Mouse (Mus musculus) CH12.LX (cell line): ENCODE measurements at regions not wholly inside any gene's neighbourhood (a gene's known extent, or its start where the extent isn't known, plus 50 kb on each side); places are given as distances from the start of the nearest gene placed in this dataset.

ENCODE experiments used
- DNase-seq: peaks from one replicate; pipeline ENCODE4 v3.0.0-alpha.2; 2013; ENCODE audit errors: extremely low read depth
- H3K27ac ChIP-seq: 2 replicates; pipeline ENCODE4 v1.5.1; 2012; ENCODE audit warnings: low read depth, mild to moderate bottlenecking, control low read depth, moderate library complexity; ENCODE audit not compliant: insufficient read depth
- H3K27me3 ChIP-seq: replicated peaks from 2 replicates; pipeline ENCODE3; 2012; ENCODE audit warnings: inconsistent platforms
- H3K36me3 ChIP-seq, 2 experiments: replicated peaks in 1 of 2; 2 replicates each; pipeline versions ENCODE3 to v1.6.1; 2012; ENCODE audit warnings: inconsistent platforms in 1 of 2, low read length in 1 of 2, mild to moderate bottlenecking in 1 of 2, mixed read lengths in 1 of 2, moderate library complexity in 1 of 2; ENCODE audit not compliant: control insufficient read depth in 1 of 2, insufficient read depth in 1 of 2
- H3K4me1 ChIP-seq, 2 experiments: 2 replicates each; pipeline ENCODE4 v1.6.1; 2012; ENCODE audit warnings: inconsistent platforms in 1 of 2, moderate library complexity in 1 of 2; ENCODE audit not compliant: insufficient read depth in 2 of 2, control insufficient read depth in 1 of 2
- H3K4me2 ChIP-seq: 2 replicates; pipeline ENCODE4 v1.6.1; 2012; ENCODE audit warnings: low read depth, mild to moderate bottlenecking, control low read depth; ENCODE audit not compliant: poor library complexity, insufficient read depth, severe bottlenecking
- H3K4me3 ChIP-seq, 3 experiments: fragments of 150-350 bp in 1 of 3; sonication (generic) in 1 of 3; replicated peaks in 1 of 3; 2 replicates each; pipeline versions ENCODE3 to v1.5.1; 2011 to 2012; ENCODE audit warnings: low read depth in 2 of 3, low read length in 2 of 3, mild to moderate bottlenecking in 2 of 3, moderate library complexity in 2 of 3, control low read depth in 1 of 3, improper control_type of control experiment in 1 of 3, inconsistent platforms in 1 of 3, mixed read lengths in 1 of 3; ENCODE audit not compliant: poor library complexity in 1 of 3
- H3K79me2 ChIP-seq: replicated peaks from 2 replicates; pipeline ENCODE4 v1.6.1; 2012; ENCODE audit warnings: mild to moderate bottlenecking, moderate library complexity; ENCODE audit not compliant: control insufficient read depth, poor library complexity, insufficient read depth, severe bottlenecking; ENCODE audit errors: extremely low read depth
- H3K9ac ChIP-seq: 2 replicates; pipeline ENCODE4 v1.6.1; 2012; ENCODE audit warnings: low read depth, mild to moderate bottlenecking, control low read depth, moderate library complexity; ENCODE audit not compliant: insufficient read depth
- H3K9me3 ChIP-seq: replicated peaks from 2 replicates; pipeline ENCODE3; 2012; ENCODE audit warnings: low read length, inconsistent platforms, mixed read lengths
- CTCF ChIP-seq, 2 experiments: IDR thresholded peaks in 1 of 2; conservative IDR thresholded peaks in 1 of 2; 2 replicates each; pipeline ENCODE4 v1.5.1; 2011 to 2012; ENCODE audit warnings: low read depth in 2 of 2, low read length in 2 of 2, improper control_type of control experiment in 1 of 2, inconsistent platforms in 1 of 2, mild to moderate bottlenecking in 1 of 2, moderate library complexity in 1 of 2
- ELF1 ChIP-seq: IDR thresholded peaks from 2 replicates; pipeline ENCODE4 v1.6.1; 2014; ENCODE audit warnings: low read depth, mild to moderate bottlenecking, inconsistent platforms, low read length, improper control_type of control experiment
- ETS1 ChIP-seq: conservative IDR thresholded peaks from 2 replicates; pipeline ENCODE4 v1.6.1; 2012; ENCODE audit warnings: low read depth, mild to moderate bottlenecking, inconsistent platforms, low read length, improper control_type of control experiment, moderate library complexity
- HCFC1 ChIP-seq: IDR thresholded peaks from 2 replicates; pipeline ENCODE4 v1.6.1; 2012; ENCODE audit warnings: low read depth, mild to moderate bottlenecking, inconsistent platforms, low read length, improper control_type of control experiment
- JUN ChIP-seq: IDR thresholded peaks from 2 replicates; pipeline ENCODE4 v1.6.1; 2011; ENCODE audit warnings: low read depth, mild to moderate bottlenecking, low read length, improper control_type of control experiment, moderate library complexity; ENCODE audit not compliant: insufficient read depth
- JUND ChIP-seq: conservative IDR thresholded peaks from 2 replicates; pipeline ENCODE4 v1.6.1; 2011; ENCODE audit warnings: low read depth, low read length, improper control_type of control experiment
- KAT2A ChIP-seq: IDR thresholded peaks from 2 replicates; pipeline ENCODE4 v1.6.1; 2012; ENCODE audit warnings: low read length, improper control_type of control experiment, inconsistent platforms; ENCODE audit not compliant: insufficient replicate concordance
- MEF2A ChIP-seq: IDR thresholded peaks from 2 replicates; pipeline ENCODE4 v1.6.1; 2014; ENCODE audit warnings: low read depth, mild to moderate bottlenecking, inconsistent platforms, low read length, improper control_type of control experiment, borderline replicate concordance
- MXI1 ChIP-seq: IDR thresholded peaks from 2 replicates; pipeline ENCODE4 v1.6.1; 2011; ENCODE audit warnings: mild to moderate bottlenecking, low read depth, low read length, improper control_type of control experiment
- NELFE ChIP-seq: IDR thresholded peaks from 2 replicates; pipeline ENCODE4 v1.6.1; 2011; ENCODE audit warnings: low read depth, low read length, improper control_type of control experiment
- NRF1 ChIP-seq: IDR thresholded peaks from 2 replicates; pipeline ENCODE4 v1.6.1; 2014; ENCODE audit warnings: low read depth, mild to moderate bottlenecking, inconsistent platforms, low read length, improper control_type of control experiment, moderate library complexity
- RAD21 ChIP-seq: IDR thresholded peaks from 2 replicates; pipeline ENCODE4 v1.6.1; 2011; ENCODE audit warnings: low read depth, mild to moderate bottlenecking, low read length, improper control_type of control experiment, moderate library complexity
- SMC3 ChIP-seq: IDR thresholded peaks from 2 replicates; pipeline ENCODE4 v1.6.1; 2011; ENCODE audit warnings: low read depth, low read length, improper control_type of control experiment
- TCF12 ChIP-seq: IDR thresholded peaks from 2 replicates; pipeline ENCODE4 v1.6.1; 2014; ENCODE audit warnings: low read depth, mild to moderate bottlenecking, inconsistent platforms, low read length, improper control_type of control experiment
- USF2 ChIP-seq: conservative IDR thresholded peaks from 2 replicates; pipeline ENCODE4 v1.6.1; 2011; ENCODE audit warnings: low read depth, low read length, improper control_type of control experiment
- ZMIZ1 ChIP-seq: IDR thresholded peaks from 2 replicates; pipeline ENCODE4 v1.6.1; 2012; ENCODE audit warnings: low read depth, mild to moderate bottlenecking, inconsistent platforms, low read length, improper control_type of control experiment
- ZNF384 ChIP-seq: IDR thresholded peaks from 2 replicates; pipeline ENCODE4 v1.6.1; 2012; ENCODE audit warnings: low read depth, low read length, improper control_type of control experiment, inconsistent platforms
- dilution Hi-C: fragments of 300-500 bp; cut with MboI; formaldehyde crosslinking; loops from 2 replicates; pipeline ENCODE4 v1.14.3; 2020; ENCODE audit warnings: low sequenced_read_pairs; ENCODE audit not compliant: extremely low pct_unique_long_range_greater_than_20kb, extremely low pct_ligation_motif_present
- in situ Hi-C: fragments of 300-500 bp; cut with MboI; formaldehyde crosslinking; loops from 3 replicates; pipeline ENCODE4 v1.14.3; 2019; ENCODE audit warnings: low sequenced_read_pairs, low pct_ligation_motif_present, low pct_unique_long_range_greater_than_20kb, mixed read lengths

DNA sequence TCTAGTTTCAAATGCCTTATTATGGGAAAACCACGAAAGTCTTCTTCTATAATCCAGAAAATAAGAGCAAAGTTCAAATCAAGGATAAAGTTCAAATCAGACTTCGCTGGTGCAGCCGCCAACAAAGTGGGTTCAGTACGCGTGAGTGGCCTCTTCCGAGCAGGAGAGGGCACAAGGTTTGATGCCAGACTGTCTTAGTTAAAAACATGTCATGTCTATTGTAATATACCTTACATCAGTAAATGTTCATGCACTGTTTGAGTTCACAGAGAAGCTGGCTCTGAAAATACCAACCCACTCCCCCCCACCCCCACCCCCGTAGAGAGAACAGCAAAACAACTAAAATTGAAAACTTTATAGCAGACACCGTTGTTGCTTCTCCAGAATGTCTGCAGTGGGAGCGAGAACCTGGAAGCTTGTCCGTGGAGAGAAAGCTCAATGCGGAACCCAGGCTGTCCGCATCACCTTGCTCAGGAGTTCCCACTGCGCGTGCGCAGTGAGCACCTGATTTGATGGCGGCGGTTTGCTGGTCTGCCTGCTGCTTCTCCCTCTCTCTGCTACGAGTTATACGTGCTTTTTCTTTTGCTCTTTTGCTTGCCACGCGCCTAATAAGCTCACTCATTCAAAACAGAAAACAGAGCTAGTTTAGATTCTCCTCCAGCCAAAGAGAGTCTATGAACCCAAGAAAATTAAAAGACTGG, 367.8 kb upstream of the 3110018I06Rik start:
- Histone ChIP-seq H3K9ac (no peak overlapping the region), H3K4me3 (no peak overlapping the region), H3K27ac (no peak overlapping the region), H3K27me3 (no peaks in the 10 kb centered on the region), H3K4me1 (no peaks in the 10 kb centered on the region), H3K9me3 (peaks cover 83% of the 10 kb centered on the region), H3K36me3 (no peaks in the 10 kb centered on the region), H3K4me2 (no peak overlapping the region), H3K79me2 (no peaks in the 10 kb centered on the region)
- no peak for DNase-seq
- dilution Hi-C loops (no loop called here), in situ Hi-C loops (no loop called here)
- no peak for TF ChIP-seq SMC3
- no peak for TF ChIP-seq MXI1
- TF ChIP-seq JUND, result no peak
- no peak for TF ChIP-seq RAD21
- TF ChIP-seq USF2, result no peak
- no peak for TF ChIP-seq HCFC1
- TF ChIP-seq CTCF (conservative IDR thresholded peaks at IDR 0.05 in 1 of 2, IDR thresholded peaks at IDR 0.05 in 1 of 2; ENCODE audit: low read depth in 2 of 2, low read length in 2 of 2), result no peak
- no peak for TF ChIP-seq ZMIZ1
- TF ChIP-seq TCF12, result no peak
- TF ChIP-seq KAT2A, result no peak
- no peak for TF ChIP-seq NRF1

DNA sequence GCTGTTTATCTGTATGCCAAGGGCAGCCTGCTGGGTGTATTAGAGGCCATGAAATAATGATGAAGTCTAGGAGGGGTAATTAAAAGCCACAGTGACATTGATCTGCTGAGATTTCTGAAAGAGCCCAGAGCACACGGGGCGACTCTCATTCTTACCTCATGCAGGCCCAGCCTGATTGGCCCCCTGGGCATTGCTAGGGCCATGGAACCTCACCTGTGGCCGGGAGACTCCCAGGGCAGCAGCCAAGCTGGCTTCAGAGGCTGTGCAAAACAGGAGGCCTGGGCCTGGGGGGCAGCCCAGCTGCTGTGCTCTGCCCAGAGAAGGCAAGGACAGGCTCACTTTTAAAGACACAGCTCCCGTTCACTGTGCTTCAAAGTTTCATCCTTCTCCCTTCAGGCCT, 366.4 kb upstream of the 3110018I06Rik start:
- Histone ChIP-seq H3K36me3 (no peaks in the 10 kb centered on the region), H3K79me2 (no peaks in the 10 kb centered on the region), H3K27me3 (no peaks in the 10 kb centered on the region), H3K9ac (no peak overlapping the region), H3K4me2 (no peak overlapping the region), H3K4me1 (no peaks in the 10 kb centered on the region), H3K27ac (no peak overlapping the region), H3K9me3 (peaks cover 85% of the 10 kb centered on the region), H3K4me3 (no peak overlapping the region)
- dilution Hi-C loops (no loop called here), in situ Hi-C loops (no loop called here)
- DNase-seq, result no peak
- no peak for TF ChIP-seq SMC3

DNA sequence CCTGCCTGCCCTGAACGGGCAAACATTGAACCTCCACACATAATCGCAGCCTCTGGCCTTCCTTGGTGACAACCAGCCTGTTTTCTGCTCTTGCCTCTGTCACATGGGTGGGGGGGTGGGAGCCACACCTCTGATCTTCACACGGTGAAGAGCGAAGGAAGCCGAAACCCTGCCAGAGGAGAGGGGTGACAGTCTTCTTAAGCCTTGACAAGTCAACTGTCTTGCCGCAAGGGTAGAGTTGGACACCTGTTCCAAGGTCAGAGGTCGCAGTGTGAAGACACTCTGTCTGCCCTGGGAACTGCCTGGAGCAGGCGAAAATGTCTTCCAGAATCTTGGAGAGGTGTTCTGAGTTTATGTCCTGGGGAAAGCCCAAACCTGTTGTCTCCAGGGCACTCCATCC, 364.8 kb upstream of the 3110018I06Rik start:
- Histone ChIP-seq H3K4me3 (no peak overlapping the region), H3K27me3 (no peaks in the 10 kb centered on the region), H3K9me3 (peaks cover 81% of the 10 kb centered on the region), H3K9ac (no peak overlapping the region), H3K27ac (no peak overlapping the region), H3K36me3 (no peaks in the 10 kb centered on the region), H3K4me2 (no peak overlapping the region), H3K79me2 (no peaks in the 10 kb centered on the region), H3K4me1 (no peaks in the 10 kb centered on the region)
- DNase-seq, result no peak
- in situ Hi-C loops (no loop called here), dilution Hi-C loops (no loop called here)
- no peak for TF ChIP-seq NELFE
- TF ChIP-seq TCF12, result no peak
- TF ChIP-seq JUN, result no peak
- TF ChIP-seq MEF2A, result no peak
- TF ChIP-seq ZNF384, result no peak
- TF ChIP-seq JUND, result no peak
- TF ChIP-seq ELF1, result no peak
- no peak for TF ChIP-seq ETS1
